Mouse (Mus musculus) liver, adult 2 months (tissue): Measurements from ENCODE around the gene Palld.

Experiments used
- CTCF ChIP-seq: fragments of 200-500 bp; IDR thresholded peaks from 2 replicates; pipeline ENCODE4 v1.5.1; 2011; ENCODE audit warnings: low read depth, low read length, control low read depth
- POLR2A ChIP-seq: fragments of 200-500 bp; IDR thresholded peaks from 2 replicates; pipeline ENCODE4 v1.6.1; 2011; ENCODE audit warnings: low read length, control low read depth; ENCODE audit not compliant: insufficient read depth; ENCODE audit errors: extremely low read depth

DNA sequence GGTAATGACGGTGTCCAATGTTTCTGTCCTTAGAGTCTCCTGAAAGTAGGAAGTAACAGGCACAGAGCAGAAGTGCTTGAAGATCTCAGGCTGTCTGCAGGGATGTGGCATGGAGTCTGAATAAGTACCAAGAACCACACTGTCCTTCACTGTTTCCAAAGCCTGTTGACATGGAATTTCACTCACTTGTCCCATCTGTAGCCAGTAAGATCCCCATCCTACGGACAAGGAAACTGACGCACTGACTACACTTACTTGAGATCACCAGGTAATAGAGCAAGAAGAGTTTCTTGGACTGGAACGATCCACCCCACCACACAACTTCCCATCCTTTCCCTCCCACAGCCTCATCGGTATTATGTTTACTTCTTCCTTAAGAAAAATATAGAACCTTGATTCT is 128.3 kb downstream of the Palld start:
- TF ChIP-seq CTCF (no peak), POLR2A (no peak)
